Mouse (Mus musculus): ENCODE data around the gene Raly.

The Raly gene

DNA sequence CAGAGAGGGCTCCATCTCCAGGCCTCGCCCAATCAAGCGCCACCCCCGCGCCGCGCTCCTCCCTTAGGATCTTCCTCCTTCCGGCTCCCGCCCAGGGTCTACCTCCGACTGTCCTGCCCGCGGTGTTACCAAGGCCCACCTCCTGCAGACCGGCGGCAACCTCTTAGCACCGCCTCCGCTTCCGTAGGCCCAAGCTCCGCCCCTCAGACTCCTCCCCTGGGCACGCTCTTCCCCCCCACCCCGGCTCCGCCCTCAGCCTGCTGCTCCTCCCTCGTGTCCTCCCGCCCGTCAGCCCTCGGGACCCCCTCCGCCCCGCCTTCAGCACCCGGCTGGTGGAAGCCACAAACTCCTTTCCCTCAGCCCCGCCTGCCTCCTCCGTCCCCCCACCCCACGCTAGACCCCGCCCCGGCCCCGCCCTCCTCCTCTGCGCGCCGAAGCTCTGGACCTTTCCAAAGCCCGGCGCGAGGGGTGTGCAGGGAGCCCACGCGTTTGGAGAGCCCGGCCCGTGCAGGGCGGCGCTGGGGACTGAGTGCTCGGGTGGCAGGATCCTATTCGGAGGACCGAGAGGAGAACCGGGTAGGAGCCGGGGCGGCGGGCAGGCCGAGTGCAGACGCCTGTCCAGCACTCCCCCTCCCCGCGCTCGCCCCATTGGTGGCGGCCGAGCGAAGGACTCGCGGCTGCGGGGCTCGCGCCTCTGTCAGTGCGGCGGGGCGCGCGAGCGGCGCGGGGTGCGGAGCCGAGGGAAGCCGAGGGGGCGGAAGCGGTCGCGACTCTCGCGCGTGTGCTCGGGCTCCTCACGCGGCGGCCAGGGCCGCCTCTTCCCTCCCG is at the start of gene Raly, which contains the start of gene a:
TSS of gene Raly (plus strand) at position 441 of the 828 bp plus-strand sequence.
TSS of gene a (plus strand) at position 747 of the 828 bp plus-strand sequence.
- WGBS = under 1% methylated on average over 88 of the region's 89 CpGs

DNA sequence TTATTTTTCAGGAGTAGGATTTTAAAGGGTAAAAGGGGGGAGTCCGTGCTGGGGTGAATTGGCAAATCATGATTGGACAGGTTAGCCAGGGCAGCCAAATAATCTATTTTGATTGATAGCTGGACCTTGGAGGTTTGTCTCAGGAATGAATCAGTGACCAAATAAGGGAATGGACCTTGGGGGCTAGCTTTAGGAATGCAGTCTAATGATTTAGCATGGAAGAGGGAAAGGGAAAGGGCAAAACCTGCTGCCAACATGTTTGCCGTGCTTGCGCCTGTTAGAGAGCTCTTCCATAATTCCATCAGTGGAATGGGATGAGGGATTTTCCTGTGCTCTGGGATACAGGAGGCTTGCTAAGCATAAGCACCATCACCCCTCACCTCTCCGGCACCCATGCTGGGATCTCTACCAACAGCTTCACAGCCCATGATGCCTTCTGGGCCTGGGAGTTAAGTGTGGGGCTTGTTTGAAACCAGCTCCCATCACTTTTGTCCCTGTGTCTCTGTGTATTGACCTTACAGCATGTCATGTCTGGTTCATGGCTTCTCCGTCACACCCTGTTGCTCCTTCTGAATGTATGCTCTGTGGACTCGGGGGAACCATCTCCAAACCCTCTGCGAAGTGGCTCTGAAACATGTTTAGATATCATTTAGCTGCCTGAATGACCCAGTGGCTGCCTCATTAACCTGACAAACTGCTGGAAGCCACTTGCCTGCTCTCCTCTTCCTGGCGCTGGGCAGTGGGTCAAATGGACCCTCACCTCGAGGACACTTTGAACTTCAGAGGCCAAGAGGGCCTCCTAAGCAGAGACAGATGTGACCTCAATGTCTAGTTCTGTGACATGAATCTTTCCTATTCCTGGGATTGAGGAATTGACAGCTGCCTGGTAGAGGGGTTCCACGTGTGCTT is 47.7 kb upstream of the Raly start:
- WGBS = 87% methylated on average over 10 of the region's 10 CpGs

GRCm38 (mm10) chr2:154743915-154744314 is 47.0 kb upstream of the Raly start:
- 90% methylated on average over 4 of the region's 4 CpGs for WGBS

DNA sequence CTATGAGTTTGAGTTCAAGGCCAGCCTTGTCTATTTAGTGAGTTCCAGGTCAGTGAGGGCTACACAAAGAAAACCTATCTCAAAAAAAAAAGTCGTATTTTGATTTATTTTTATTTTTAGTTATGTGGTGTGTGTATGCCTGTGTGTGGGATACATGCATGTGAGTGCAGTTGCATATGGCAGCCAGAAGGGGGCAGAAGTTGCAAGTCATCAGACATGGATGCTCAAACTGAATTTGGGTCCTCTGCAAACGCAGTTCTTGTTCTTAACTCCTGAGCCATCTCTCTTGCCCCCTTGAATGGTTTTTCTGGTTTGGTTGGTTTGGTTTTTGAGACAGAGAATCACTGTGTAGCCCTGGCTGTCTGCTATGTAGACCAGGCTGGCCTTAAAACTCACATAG is 42.5 kb upstream of the Raly start:
- 94% methylated on average over 2 of the region's 2 CpGs for WGBS

DNA sequence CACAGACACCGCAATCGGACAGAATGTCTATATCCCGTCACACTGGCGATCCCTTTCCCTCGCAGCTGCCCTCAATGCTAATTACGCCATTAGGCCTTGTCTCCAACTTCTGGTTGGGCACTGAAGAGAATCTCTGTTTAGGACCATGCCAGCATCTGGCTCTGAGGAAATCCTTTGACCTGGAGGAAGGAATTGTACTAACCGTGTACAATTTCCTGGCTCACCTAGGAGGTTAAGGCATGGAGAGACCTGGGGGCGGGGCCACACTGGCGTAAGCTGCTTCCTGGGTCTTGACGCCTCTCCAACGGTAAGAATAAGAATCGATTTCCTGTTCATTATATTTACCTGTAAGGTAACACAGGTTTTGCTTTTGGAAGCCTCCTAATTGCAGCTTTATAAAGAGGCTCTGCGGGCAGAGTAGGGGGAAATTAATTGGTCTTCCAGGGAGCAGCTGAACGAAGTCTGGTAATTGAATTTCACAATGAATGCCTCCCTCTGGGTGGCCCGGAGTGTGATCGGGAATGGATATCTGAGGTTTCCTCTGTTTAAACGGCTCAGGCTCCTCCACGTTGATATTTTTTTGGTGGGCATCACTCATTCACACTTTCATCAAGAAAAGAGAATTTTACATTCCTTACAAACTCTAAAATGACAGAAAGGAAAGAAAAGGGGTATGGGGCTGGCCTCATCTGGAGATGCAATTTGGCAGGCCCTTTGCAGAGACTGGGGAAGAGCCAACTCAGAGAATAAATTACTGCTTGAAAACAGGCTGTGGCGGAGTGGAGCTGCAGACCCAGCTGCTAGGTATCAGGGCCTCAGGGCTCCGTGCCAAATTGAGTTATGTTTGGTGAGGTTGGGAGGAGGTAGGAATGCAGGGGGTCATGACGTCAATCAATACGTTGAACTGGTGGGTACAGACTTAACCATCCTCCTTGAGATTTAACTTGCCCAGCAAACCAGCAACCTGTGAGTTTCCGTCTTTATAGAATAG is 41.6 kb upstream of the Raly start:
- 45% methylated on average over 23 of the region's 23 CpGs for WGBS

DNA sequence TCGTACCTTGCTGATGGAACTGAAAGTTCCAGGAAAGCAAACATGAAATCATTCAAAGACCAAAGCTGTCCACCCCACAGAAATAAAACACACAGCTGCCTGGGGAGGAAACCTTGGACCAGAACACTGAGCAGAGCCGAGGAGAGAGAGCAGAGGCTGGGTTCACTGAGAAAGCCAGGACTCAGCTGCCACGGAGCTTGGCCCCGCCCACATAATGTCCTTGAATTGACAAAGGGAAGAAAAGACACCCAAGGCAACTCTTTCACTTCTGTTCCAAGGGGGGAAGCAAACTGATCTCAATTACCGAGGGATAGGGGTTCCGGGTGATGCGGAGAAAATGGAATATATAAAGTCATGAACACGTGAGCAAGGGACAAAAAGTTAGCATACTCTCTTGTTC is 39.0 kb upstream of the Raly start:
- WGBS = 63% methylated on average over 8 of the region's 8 CpGs

- WGBS = 94% methylated on average over 2 of the region's 2 CpGs
Measured at GRCm38 (mm10) chr2:154754068-154754560, 36.8 kb upstream of the Raly start.

GRCm38 (mm10) chr2:154755791-154756190 is 35.1 kb upstream of the Raly start:
- 76% methylated on average over 6 of the region's 6 CpGs for WGBS

DNA sequence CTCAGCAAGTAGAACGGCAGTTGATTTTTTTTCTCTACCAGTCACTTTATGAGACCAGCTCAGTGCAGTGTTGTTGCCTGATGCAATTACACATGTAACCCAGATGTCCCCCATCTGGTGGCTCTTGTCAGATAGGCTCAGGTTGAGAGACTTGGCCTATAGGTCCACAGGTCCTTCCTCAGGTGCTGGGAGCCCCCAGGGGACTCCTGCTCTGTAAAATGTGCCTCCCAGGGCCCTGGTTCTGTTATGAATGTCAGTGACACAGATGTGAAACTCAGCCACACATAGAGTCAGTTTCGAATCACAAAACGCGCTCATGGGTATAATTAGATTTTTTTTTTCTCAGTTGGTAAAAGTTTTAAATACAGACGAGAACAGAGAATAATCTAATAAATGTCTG is 33.2 kb upstream of the Raly start:
- 90% methylated on average over 5 of the region's 5 CpGs for WGBS

- WGBS = 88% methylated on average over 1 of the region's 1 CpGs
Measured at GRCm38 (mm10) chr2:154758454-154758853, 32.4 kb upstream of the Raly start.

DNA sequence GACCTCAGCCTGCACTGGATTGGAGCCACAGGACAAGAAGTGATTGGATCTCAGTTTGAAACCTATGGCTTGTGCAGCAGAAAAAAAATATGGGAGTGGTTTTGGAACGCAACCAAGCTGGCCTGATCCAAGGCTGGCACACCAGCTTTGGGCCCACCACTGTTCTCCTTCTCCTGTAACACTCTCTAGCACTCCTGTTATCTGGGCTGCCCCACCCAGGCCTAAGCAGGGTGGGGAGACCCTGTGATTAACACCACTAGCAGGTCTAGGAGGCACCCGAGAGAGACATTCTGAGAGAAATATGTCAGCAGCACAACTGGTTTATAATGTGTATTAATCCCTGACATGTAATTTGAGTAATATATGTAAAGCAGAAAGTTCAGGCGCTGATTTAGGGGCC is 27.7 kb upstream of the Raly start:
- WGBS = 94% methylated on average over 3 of the region's 3 CpGs

- WGBS = 90% methylated on average over 9 of the region's 9 CpGs
Measured at GRCm38 (mm10) chr2:154764828-154765497, 25.9 kb upstream of the Raly start.

GRCm38 (mm10) chr2:154765554-154766008 is 25.3 kb upstream of the Raly start:
- WGBS = 79% methylated on average over 8 of the region's 8 CpGs

- 89% methylated on average over 6 of the region's 6 CpGs for WGBS
Measured at GRCm38 (mm10) chr2:154767051-154767450, 23.8 kb upstream of the Raly start.

GRCm38 (mm10) chr2:154769930-154770329 is 21.0 kb upstream of the Raly start, which contains the start of gene Gm14214:
Gene Gm14214, minus strand, starts transcription at chr2:154770030.

GRCm38 (mm10) chr2:154771604-154772003 is 19.3 kb upstream of the Raly start:
- WGBS = 42% methylated on average over 8 of the region's 8 CpGs

GRCm38 (mm10) chr2:154774032-154774431 is 16.9 kb upstream of the Raly start:
- 83% methylated on average over 1 of the region's 1 CpGs for WGBS

DNA sequence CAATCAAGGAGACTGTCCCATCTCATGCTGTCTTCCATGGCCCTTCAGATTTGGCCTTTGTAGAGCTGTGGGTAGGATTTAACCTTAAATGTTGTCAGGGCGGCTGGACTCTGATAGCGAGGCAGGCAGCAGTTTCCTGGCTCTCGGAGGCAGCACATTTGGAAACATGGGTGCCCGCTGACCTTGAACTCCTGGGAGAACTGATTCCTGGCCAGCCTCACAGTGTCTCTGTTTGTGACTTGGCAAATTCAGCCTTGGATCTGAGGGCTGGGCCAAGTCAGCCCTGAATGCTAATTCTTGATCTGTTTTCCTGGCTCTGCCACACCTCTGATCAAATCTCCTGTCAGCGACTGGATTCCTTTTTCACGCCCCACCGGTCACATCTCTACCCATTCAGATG is 14.4 kb upstream of the Raly start:
- WGBS = 78% methylated on average over 7 of the region's 7 CpGs

GRCm38 (mm10) chr2:154779648-154780047 is 11.2 kb upstream of the Raly start:
- 72% methylated on average over 3 of the region's 3 CpGs for WGBS

GRCm38 (mm10) chr2:154782361-154782760 is 8.5 kb upstream of the Raly start:
- 69% methylated on average over 4 of the region's 4 CpGs for WGBS

Measured in cerebral cortex, adult 2 months (tissue).